Mouse (Mus musculus) brain, embryonic 18.5 days (tissue): ENCODE measurements around the gene Slc35f6.
"Not testable (repeated sequence)": the region's sequence is repeated elsewhere in the genome, so short reads cannot be mapped to it uniquely, and the experiment has no call there.

Experiments
- DNase-seq: peaks from one replicate; pipeline ENCODE4 v3.0.0-alpha.2; 2012; ENCODE audit warnings: low read depth, low spot score

The Slc35f6 gene

GRCm38 (mm10) chr5:30700361-30701000 is 52.7 kb downstream of the Slc35f6 start:
- DNase-seq = no peak

GRCm38 (mm10) chr5:30701373-30701772 is 53.6 kb downstream of the Slc35f6 start:
- DNase-seq = not testable (repeated sequence)

- DNase-seq = no peak
Observed at GRCm38 (mm10) chr5:30701866-30702265, 54.1 kb downstream of the Slc35f6 start.
